Mouse (Mus musculus) kidney, embryonic 14.5 days (tissue): ENCODE data around the gene Uba52. TPM values are rescaled to one million over a fixed set of nuclear protein-coding genes. Genes with fewer than 3 reads are reported as not detected.

Source experiments
- ATAC-seq: fragments of 200-750 bp; cut with Nextera tagmentation; 2 replicates; pipeline ENCODE4 v1.8.0; 2017; ENCODE audit warnings: moderate number of reproducible peaks, mild to moderate bottlenecking, moderate TSS enrichment, moderate library complexity; ENCODE audit not compliant: low FRiP score, low TSS enrichment
- H3K27ac ChIP-seq: fragments of 300-500 bp; sonication (generic); 2 replicates; pipeline ENCODE4 v1.5.1; 2014; ENCODE audit warnings: low read depth, mild to moderate bottlenecking, low read length, moderate library complexity, mixed read lengths
- H3K27me3 ChIP-seq: fragments of 300-500 bp; sonication (generic); 2 replicates; pipeline ENCODE4 v1.6.1; 2014; ENCODE audit warnings: mild to moderate bottlenecking, low read length; ENCODE audit not compliant: control insufficient read depth, insufficient read depth
- H3K36me3 ChIP-seq: fragments of 300-500 bp; sonication (generic); 2 replicates; pipeline ENCODE4 v1.6.1; 2014; ENCODE audit warnings: low read length, mixed read lengths; ENCODE audit not compliant: control insufficient read depth, insufficient read depth
- H3K4me1 ChIP-seq: fragments of 300-500 bp; sonication (generic); 2 replicates; pipeline ENCODE4 v1.6.1; 2014; ENCODE audit warnings: low read length, mixed read lengths; ENCODE audit not compliant: control insufficient read depth, insufficient read depth
- H3K4me2 ChIP-seq: fragments of 300-500 bp; sonication (generic); replicated peaks from 2 replicates; pipeline ENCODE4 v1.6.1; 2014; ENCODE audit warnings: low read depth, mild to moderate bottlenecking, low read length
- H3K4me3 ChIP-seq: fragments of 300-500 bp; sonication (generic); 2 replicates; pipeline ENCODE4 v1.5.1; 2014; ENCODE audit warnings: mild to moderate bottlenecking, low read length
- H3K9ac ChIP-seq: fragments of 300-500 bp; sonication (generic); 2 replicates; pipeline ENCODE4 v1.6.1; 2014; ENCODE audit warnings: low read depth, mild to moderate bottlenecking, low read length, moderate library complexity
- H3K9me3 ChIP-seq: fragments of 300-500 bp; sonication (generic); 2 replicates; pipeline ENCODE4 v1.6.1; 2016; ENCODE audit warnings: low read length; ENCODE audit not compliant: control insufficient read depth
- whole genome bisulfite sequencing: fragments of 180-500 bp; shearing (Covaris S2); extraction: QIAGEN DNeasy Blood & Tissue Kit; methylation state at CpG from one replicate; pipeline ENCODE4 v1.1.7; 2014; 5-methylcytosine and 5-hydroxymethylcytosine counted together
- polyA plus RNA-seq: library from polyadenylated mRNA; unstranded; fragments of >200 nt; fragmentation: Nextera tagmentation; extraction: Ambion mirVana; gene quantifications from 2 replicates; pipeline ENCODE4 v1.2.1, GENCODE M21; 2014

Gene Uba52
- polyA plus RNA-seq, 1 experiment from 2014 or later, result 1,078 TPM

DNA sequence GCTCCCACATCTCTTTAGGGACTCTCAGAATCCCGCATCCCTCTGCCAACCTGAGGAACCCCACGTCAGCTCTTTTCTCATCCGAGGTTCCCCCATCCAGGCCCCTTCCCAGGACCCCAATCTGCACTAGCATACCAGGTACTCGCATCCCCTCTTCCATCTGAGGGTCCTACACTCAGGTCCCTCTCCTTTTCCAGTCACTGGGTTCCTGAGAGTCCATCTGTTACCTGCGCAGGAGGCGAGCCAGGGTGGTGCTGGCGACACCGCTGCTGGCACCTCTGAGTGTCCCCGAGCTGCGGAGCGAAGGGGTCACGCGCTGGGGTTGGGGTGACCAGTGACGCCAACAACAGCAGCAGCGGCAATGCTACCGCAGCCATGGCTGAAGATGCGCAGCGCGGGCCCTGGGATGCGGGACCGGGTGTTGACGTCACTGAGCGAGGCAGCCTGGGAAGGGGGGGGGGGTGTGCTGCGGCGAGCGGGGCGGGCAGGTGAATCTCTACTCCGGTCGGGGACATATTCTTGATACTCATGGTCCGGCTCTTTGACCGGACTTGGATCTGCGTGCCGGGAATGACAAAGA, 23.6 kb downstream of the Uba52 start, which contains the start of gene Tmem59l:
Gene Tmem59l, minus strand, starts transcription at position 418 of the 580 bp plus-strand sequence.
- Histone ChIP-seq H3K9ac (peak within 1 kb of the TSS; percentile 8; the same call in 1 of the 2 replicates), H3K27ac (peak within 1 kb of the TSS; percentile 59; the same call in 1 of the 2 replicates)
- WGBS, result 4% methylated on average over 30 of the region's 33 CpGs

DNA sequence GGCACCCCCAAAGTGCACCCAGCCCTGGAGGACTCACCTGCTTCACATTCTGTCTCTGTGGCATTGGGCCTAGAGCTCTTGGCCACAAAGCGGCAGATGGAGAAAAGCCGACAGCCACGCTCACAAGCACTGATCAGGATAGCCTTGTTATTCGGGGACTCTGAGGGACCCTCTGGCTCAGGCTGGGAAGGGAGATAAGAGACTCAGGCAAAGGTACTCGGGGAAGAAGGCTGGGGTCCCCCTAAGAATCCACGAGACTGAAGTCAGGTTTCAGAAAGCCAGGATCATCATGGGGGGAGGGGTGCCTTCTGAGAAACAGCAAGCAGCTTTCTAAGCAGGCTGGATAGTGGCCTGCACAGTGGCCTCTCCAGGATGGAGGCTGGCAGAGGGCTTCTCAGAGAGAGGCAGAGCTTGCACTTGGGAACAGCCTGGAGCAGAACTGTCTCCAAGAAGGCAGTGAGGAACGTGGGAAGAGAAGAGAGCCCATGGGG, 24.4 kb downstream of the Uba52 start:
- Histone ChIP-seq H3K9ac (no peak overlapping the region), H3K27me3 (peaks cover 78% of the 10 kb centered on the region), H3K27ac (no peak overlapping the region), H3K4me1 (peaks cover 23% of the 10 kb centered on the region), H3K4me2 (no peak overlapping the region), H3K9me3 (no peaks in the 10 kb centered on the region), H3K4me3 (no peak overlapping the region), H3K36me3 (no peaks in the 10 kb centered on the region)
- 51% methylated on average over 7 of the region's 7 CpGs for WGBS
- ATAC-seq, result no peak

More for the DNA sequence above, 23.6 kb downstream of the Uba52 start, which contains the start of gene Tmem59l:
- Histone ChIP-seq H3K9me3 (no peaks in the 10 kb centered on the region), H3K36me3 (no peaks in the 10 kb centered on the region), H3K4me2 (peak within 1 kb of the TSS; percentile 47), H3K4me3 (peak within 1 kb of the TSS; percentile 31), H3K27me3 (peaks cover 86% of the 10 kb centered on the region), H3K4me1 (peaks cover 23% of the 10 kb centered on the region)
- no peak for ATAC-seq

DNA sequence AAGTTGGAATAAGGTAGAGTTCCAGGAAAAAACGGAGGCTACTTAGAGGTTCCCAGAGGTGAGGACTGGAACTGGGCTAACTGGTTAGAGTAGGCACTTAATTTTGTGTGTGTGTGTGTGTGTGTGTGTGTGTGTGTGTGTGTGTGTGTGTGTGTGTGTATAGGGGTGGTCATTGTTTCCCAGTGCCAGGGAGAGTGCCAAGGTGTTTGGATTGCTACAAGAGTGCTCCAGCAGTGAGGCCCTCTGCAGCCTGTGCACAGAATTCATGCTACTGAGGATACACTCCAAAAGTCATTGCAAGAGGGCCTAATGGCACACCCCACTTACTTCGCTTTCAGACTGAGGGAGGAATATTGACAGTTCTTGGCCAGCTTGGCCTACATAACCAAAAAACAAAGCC, 27.7 kb downstream of the Uba52 start:
- H3K36me3 ChIP-seq, result no peaks in the 10 kb centered on the region
- no peak overlapping the region for H3K27ac ChIP-seq
- peaks cover 7% of the 10 kb centered on the region for H3K4me1 ChIP-seq
- H3K4me2 ChIP-seq, result no peak overlapping the region
- H3K27me3 ChIP-seq, result peaks cover 48% of the 10 kb centered on the region
- H3K9ac ChIP-seq, result no peak overlapping the region
- no peaks in the 10 kb centered on the region for H3K9me3 ChIP-seq
- 65% methylated on average over 2 of the region's 2 CpGs for WGBS
- no peak for ATAC-seq
- no peak overlapping the region for H3K4me3 ChIP-seq

DNA sequence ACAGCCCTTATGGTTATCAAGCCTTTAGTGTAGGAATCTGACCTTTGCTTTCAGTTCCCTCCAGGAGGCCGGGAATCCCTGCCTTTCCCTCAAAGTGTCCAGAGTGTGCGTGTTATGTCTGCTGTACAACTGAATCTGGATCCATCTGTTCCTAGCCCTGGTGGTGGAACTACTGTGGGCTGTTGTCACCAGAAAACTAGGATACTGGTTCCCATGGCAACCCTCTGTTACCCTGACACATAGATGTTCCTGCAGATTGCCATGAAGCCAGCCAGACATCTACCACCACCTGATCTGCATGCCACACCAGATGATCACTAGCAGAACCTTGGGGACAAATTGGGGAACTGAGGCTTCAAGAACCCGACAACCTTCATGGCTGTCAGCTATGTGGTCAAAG, 28.7 kb downstream of the Uba52 start:
- Histone ChIP-seq H3K9me3 (no peaks in the 10 kb centered on the region), H3K27me3 (peaks cover 39% of the 10 kb centered on the region), H3K4me2 (no peak overlapping the region), H3K4me3 (no peak overlapping the region), H3K36me3 (no peaks in the 10 kb centered on the region), H3K9ac (no peak overlapping the region), H3K27ac (no peak overlapping the region), H3K4me1 (peaks cover 9% of the 10 kb centered on the region)
- no peak for ATAC-seq
- WGBS, result 72% methylated on average over 3 of the region's 3 CpGs

DNA sequence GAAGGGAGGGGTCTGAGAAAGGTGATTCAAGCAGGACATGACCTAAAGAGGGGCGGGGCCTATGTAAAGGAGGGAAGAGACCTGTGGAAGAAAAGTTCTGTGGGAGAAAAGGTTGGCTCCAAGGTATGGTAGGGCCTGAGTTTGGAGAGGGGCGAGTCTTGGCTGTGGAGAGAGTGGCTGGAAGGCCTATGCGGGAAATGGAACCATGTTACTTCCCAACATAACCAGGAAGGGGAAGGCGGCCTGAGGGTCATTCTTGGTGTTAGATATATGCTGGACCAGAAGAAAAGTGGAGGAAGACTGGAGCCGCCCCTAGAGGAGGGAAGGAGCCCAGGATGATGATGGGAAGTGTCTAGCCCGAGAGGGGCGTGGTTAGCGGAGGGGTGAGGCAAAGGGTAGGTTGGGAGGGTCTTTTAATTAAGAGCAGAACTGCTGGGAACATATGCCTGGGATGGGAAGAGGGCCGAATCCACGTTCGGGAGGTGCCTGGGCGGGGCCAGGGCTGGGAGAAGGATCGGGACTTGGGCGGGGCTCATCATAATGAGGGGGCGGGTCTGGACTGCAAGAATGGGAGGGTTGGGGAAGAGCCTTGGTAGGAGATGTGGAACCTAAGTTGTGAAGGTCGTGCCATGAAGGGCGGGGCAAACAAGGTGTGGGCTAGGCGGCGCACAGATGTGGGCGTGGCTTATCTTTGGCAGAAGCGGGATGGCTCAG, 33.2 kb downstream of the Uba52 start:
- Histone ChIP-seq H3K36me3 (no peaks in the 10 kb centered on the region), H3K27ac (peak overlapping the region; percentile 38; the same call in 1 of the 2 replicates), H3K27me3 (peaks cover 6% of the 10 kb centered on the region; the same call in 1 of the 2 replicates), H3K4me2 (peak overlapping the region; percentile 86), H3K9me3 (no peaks in the 10 kb centered on the region), H3K9ac (0 out of 2 replicates have a peak overlapping the region, but pooled peaks have one; percentile 8), H3K4me1 (peaks cover 11% of the 10 kb centered on the region), H3K4me3 (peak overlapping the region; percentile 92)
- ATAC-seq, result peak; percentile 61
- WGBS, result under 1% methylated on average over 21 of the region's 21 CpGs

DNA sequence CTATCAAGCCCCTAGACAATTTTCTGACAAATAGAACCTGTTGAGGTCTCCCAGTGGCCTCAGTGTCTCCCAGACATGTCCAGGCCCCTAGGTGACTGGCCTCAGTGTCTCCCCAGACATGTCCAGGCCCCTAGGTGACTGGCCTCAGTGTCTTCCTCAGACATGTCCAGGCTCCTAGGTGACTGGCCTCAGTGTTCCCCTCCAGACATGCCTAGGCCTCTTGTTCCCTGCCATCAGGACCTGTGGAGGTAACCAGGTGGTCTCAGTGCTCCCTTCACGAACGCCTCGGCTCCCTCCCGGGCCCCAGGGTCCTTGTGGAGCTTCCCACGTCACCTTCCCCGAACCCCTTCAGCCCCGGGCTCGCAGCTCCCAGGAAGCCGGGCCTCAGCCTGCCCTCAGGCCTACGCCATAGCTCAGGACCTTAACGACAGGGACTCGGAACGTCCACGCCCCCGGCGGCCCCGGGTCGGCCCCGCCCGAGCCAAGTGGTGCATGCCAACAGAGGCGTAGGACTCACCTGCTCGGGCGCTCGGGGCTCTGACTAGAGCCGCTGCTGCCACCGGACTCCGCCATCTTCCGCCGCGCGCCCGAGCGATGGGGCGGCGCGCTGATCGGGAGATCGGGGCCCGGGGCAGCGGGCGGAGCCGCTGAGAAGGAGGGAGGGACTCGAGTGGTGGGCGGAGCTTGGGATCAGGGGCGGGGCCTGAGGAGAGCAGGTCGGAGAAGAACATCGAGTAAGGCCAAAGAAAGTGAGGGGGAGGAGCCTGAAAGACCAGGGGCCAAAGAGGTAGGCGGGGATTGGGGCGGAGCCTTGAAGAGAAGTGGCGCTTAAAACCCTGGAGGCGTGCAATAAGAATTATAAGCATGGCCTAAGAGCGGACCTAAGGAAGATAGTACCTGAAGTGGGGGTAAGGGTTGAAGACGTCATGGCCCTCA, 34.0 kb downstream of the Uba52 start, which contains the start of gene Klhl26:
Gene Klhl26, minus strand, starts transcription at position 636 of the 936 bp plus-strand sequence.
- peak; percentile 88 for ATAC-seq
- Histone ChIP-seq H3K4me3 (peak within 1 kb of the TSS; percentile 92), H3K36me3 (no peaks in the 10 kb centered on the region), H3K4me2 (peak within 1 kb of the TSS; percentile 86), H3K9ac (peak within 1 kb of the TSS; percentile 89), H3K27me3 (0 out of 2 replicates have a peak, but pooled peaks cover 3% of the 10 kb centered on the region), H3K4me1 (peaks cover 11% of the 10 kb centered on the region), H3K27ac (peak within 1 kb of the TSS; percentile 57), H3K9me3 (no peaks in the 10 kb centered on the region)
- WGBS, result under 1% methylated on average over 53 of the region's 53 CpGs

DNA sequence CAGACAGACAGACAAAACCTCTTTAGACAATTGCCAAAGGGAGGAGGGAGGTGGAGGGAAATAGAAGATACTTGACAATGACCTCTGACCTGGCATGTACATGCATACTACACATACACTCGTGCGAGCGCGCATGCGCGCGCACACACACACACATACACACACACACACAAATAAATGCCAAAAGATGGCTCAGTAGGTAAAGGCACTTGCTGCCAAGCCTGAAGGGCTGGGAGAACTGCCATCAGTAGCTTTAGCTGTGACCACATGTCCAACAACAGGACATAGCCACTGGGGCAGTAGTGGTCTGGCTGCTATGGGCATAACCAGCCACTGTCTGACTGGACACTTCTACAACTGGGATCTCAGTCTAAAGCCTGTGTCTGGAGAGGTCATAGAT, 38.7 kb downstream of the Uba52 start:
- peaks cover 13% of the 10 kb centered on the region for H3K4me1 ChIP-seq
- no peaks in the 10 kb centered on the region for H3K27me3 ChIP-seq
- H3K4me2 ChIP-seq, result no peak overlapping the region
- no peaks in the 10 kb centered on the region for H3K36me3 ChIP-seq
- no peak overlapping the region for H3K27ac ChIP-seq
- ATAC-seq, result no peak
- no peaks in the 10 kb centered on the region for H3K9me3 ChIP-seq
- WGBS, result 96% methylated on average over 7 of the region's 7 CpGs
- no peak overlapping the region for H3K9ac ChIP-seq
- no peak overlapping the region for H3K4me3 ChIP-seq

DNA sequence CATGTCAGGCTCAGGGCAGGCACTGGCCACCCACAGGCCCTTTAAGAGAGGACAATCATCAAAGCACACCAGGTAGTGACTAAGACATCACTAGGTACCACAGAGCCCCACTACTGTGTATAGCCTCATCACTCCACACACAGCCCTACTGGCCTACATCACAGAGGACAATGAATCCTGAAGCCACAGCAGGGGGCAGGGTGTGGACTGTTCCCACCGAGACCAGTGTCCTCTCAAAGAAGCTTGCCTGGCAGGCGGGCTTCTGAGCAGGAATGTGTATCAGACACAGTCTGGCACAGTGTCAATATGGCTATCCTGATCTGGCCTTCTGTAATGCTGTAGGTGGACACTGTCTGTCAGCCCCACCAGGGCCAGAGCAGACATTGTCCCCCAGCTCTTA, 40.7 kb downstream of the Uba52 start:
- no peak overlapping the region for H3K27ac ChIP-seq
- H3K9me3 ChIP-seq, result no peaks in the 10 kb centered on the region
- no peak for ATAC-seq
- peaks cover 13% of the 10 kb centered on the region for H3K4me1 ChIP-seq
- H3K36me3 ChIP-seq, result no peaks in the 10 kb centered on the region
- H3K9ac ChIP-seq, result no peak overlapping the region
- no peaks in the 10 kb centered on the region for H3K27me3 ChIP-seq
- no peak overlapping the region for H3K4me2 ChIP-seq
- 84% methylated on average over 2 of the region's 2 CpGs for WGBS
- H3K4me3 ChIP-seq, result no peak overlapping the region
